Mouse (Mus musculus) cerebellum, adult (tissue): ENCODE results near the gene Cux2.

Source experiments
- ATAC-seq: cut with Nextera tagmentation; 2 replicates; pipeline ENCODE4 v1.9.2; 2017; ENCODE audit warnings: mild to moderate bottlenecking, moderate library complexity, mixed read lengths; ENCODE audit not compliant: insufficient number of reproducible peaks, low FRiP score, low TSS enrichment

Gene Cux2

GRCm38 (mm10) chr5:121807186-121807585, 242.7 kb downstream of the Cux2 start:
- ATAC-seq = no peak
